Mouse (Mus musculus): ENCODE measurements around the gene Kcnj1. TPM values are rescaled to one million over a fixed set of nuclear protein-coding genes. Genes with fewer than 3 reads are reported as not detected.
A peak's percentile ranks its signal among the peaks of the same experiment; 100 is the strongest.

The Kcnj1 gene
- polyA plus RNA-seq, 2 experiments: not detected

DNA sequence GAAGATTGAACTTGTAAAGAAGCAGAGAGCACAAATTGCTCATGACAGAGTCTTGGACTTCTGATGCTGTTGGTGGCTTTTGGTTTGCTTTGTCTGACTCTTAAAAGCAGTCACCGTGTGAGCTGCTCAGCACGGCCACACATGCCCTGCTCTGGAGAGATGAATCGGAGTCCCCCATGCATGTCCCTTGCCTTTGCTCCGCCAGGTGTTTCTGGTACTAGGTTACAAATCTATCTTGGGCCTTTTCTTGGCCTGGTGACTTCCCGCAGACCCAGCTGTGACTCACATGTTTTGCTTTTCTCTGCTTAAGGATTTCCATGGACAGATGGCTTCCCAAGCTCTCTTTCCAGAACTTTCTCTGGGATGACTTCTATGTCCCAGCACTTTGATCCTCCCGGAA, 1.4 kb downstream of the Kcnj1 start:
- no peaks in the 10 kb centered on the region for H3K4me1 ChIP-seq (replicated peaks; ENCODE audit: control insufficient read depth in 2 of 2, insufficient read depth in 2 of 2, low read length in 1 of 2)

DNA sequence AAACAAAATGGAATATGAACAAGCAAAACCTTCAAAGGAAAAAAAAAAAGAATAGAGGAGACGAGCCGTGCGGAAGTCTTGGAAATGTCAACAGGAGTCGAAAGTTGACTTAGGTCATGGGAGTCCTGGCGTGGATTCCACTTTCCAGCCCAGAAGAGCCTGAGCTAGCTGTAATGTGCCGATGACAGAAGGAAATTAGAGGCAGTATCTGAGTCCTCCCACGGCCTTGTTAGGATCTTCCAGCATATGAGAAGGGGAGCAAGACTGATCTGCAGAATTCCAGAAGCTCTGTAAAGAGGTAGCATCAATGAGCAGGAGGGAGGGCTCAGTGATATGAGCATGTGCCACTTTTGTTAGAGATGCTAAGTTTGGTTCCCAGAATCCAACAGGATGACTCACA, 3.7 kb downstream of the Kcnj1 start:
- H3K36me3 ChIP-seq (replicated peaks; ENCODE audit: control insufficient read depth, insufficient read depth, low read depth): no peaks in the 10 kb centered on the region
- 74% methylated on average over 7 of the region's 7 CpGs for WGBS (ENCODE audit: insufficient replicate concordance)
- DNase-seq (ENCODE audit: low read depth in 3 of 3, low spot score in 3 of 3) (no peak), ATAC-seq (ENCODE audit: insufficient read depth) (no peak)
- no peaks in the 10 kb centered on the region for H3K27me3 ChIP-seq (ENCODE audit: control insufficient read depth, insufficient read depth, low read length)
- H3K4me1 ChIP-seq (replicated peaks; ENCODE audit: control insufficient read depth in 2 of 2, insufficient read depth in 2 of 2, low read length in 1 of 2): no peaks in the 10 kb centered on the region
- H3K4me3 ChIP-seq (ENCODE audit: insufficient read depth in 1 of 2, low read depth in 2 of 2, low read length in 2 of 2): no peak overlapping the region
- no peaks in the 10 kb centered on the region for H3K9me3 ChIP-seq (ENCODE audit: control insufficient read depth, low read length)
- TF ChIP-seq CTCF (IDR thresholded peaks at IDR 0.05; ENCODE audit: low read depth) (no peak), EP300 (IDR thresholded peaks at IDR 0.05; ENCODE audit: low read depth) (no peak)
- no peak overlapping the region for H3K9ac ChIP-seq (replicated peaks)
- H3K27ac ChIP-seq: no peak overlapping the region
- no peak overlapping the region for H3K4me2 ChIP-seq (ENCODE audit: low read depth)

More for the DNA sequence above, 1.4 kb downstream of the Kcnj1 start:
- Histone ChIP-seq H3K27me3 (ENCODE audit: control insufficient read depth, insufficient read depth, low read length) (no peaks in the 10 kb centered on the region), H3K27ac (no peak overlapping the region), H3K36me3 (replicated peaks; ENCODE audit: control insufficient read depth, insufficient read depth, low read depth) (no peaks in the 10 kb centered on the region), H3K4me3 (ENCODE audit: insufficient read depth in 1 of 2, low read depth in 2 of 2, low read length in 2 of 2) (no peak overlapping the region), H3K9me3 (ENCODE audit: control insufficient read depth, low read length) (no peaks in the 10 kb centered on the region), H3K4me2 (ENCODE audit: low read depth) (no peak overlapping the region), H3K9ac (replicated peaks) (no peak overlapping the region)
- 75% methylated on average over 6 of the region's 6 CpGs for WGBS (ENCODE audit: insufficient replicate concordance)
- DNase-seq (ENCODE audit: low read depth in 3 of 3, low spot score in 3 of 3): no peak
- TF ChIP-seq CTCF (IDR thresholded peaks at IDR 0.05; ENCODE audit: low read depth) (no peak), EP300 (IDR thresholded peaks at IDR 0.05; ENCODE audit: low read depth) (no peak)
- no peak for ATAC-seq (ENCODE audit: insufficient read depth)

DNA sequence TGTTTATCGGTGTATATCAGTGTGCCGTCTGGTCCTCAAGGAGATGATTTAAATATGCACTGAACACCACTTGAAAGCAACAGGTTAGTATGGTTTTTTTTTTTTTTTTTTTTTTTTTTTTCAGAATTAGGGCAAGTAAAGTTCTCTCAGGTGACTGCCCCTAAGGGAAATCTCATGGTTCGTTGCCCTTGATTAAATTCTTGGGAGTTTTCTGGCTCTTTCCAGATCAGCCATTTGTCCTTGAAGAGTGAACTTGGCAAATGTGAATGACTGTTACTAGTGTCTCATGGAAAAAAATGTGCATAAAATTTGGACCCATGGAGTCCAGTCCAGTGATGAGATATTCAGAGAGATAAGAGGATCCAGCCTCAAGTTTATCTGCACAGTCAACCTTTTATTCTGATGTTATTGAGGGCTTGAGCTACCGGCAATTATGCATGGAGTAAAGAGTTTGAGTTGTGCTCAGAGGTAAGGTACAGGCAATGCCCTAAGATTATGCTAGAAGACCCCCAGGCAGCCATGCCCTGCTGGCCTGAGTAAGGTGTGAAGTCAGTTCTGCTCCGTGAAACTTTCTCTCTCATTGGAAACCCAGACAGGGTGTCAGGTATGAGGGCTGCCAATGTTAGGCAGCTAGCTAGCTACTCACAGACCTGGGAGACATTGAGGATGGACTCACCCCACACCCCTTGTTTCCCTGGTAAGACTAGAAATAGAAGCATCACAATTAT, 4.7 kb downstream of the Kcnj1 start:
- H3K27ac ChIP-seq: no peak overlapping the region
- H3K4me2 ChIP-seq (ENCODE audit: low read depth): no peak overlapping the region
- no peak for DNase-seq (ENCODE audit: low read depth in 3 of 3, low spot score in 3 of 3)
- WGBS (ENCODE audit: insufficient replicate concordance): 67% methylated on average over 5 of the region's 5 CpGs
- H3K4me3 ChIP-seq (ENCODE audit: insufficient read depth in 1 of 2, low read depth in 2 of 2, low read length in 2 of 2): no peak overlapping the region
- no peak for ATAC-seq (ENCODE audit: insufficient read depth)
- H3K36me3 ChIP-seq (replicated peaks; ENCODE audit: control insufficient read depth, insufficient read depth, low read depth): no peaks in the 10 kb centered on the region
- TF ChIP-seq EP300 (IDR thresholded peaks at IDR 0.05; ENCODE audit: low read depth) (no peak), CTCF (IDR thresholded peaks at IDR 0.05; ENCODE audit: low read depth) (no peak)
- H3K4me1 ChIP-seq (replicated peaks; ENCODE audit: control insufficient read depth in 2 of 2, insufficient read depth in 2 of 2, low read length in 1 of 2): no peaks in the 10 kb centered on the region
- no peak overlapping the region for H3K9ac ChIP-seq (replicated peaks)
- no peaks in the 10 kb centered on the region for H3K9me3 ChIP-seq (ENCODE audit: control insufficient read depth, low read length)
- no peaks in the 10 kb centered on the region for H3K27me3 ChIP-seq (ENCODE audit: control insufficient read depth, insufficient read depth, low read length)

DNA sequence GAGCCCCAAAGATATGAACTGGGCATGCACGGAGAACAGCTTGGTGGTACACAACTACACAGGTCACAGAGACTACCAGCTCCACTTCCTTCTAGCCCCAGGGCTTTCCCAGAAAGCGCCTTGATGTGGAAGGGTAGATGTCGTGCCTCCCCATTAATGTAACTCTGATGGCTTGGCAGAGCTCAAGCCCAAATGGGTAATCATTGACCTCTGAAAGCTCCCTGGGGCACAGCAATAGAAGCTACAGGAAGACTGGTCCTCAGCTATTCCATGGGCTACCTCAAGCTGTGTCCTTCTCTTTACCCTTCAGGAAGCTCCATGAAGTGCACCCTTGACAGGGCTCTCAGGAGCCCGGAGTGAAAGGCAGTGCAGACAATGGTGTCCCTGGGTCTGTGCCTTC, 12.6 kb downstream of the Kcnj1 start:
- TF ChIP-seq CTCF (IDR thresholded peaks at IDR 0.05; ENCODE audit: low read depth) (no peak), EP300 (IDR thresholded peaks at IDR 0.05; ENCODE audit: low read depth) (no peak)
- 64% methylated on average over 4 of the region's 4 CpGs for WGBS (ENCODE audit: insufficient replicate concordance)
- H3K9me3 ChIP-seq (ENCODE audit: control insufficient read depth, low read length): no peaks in the 10 kb centered on the region

DNA sequence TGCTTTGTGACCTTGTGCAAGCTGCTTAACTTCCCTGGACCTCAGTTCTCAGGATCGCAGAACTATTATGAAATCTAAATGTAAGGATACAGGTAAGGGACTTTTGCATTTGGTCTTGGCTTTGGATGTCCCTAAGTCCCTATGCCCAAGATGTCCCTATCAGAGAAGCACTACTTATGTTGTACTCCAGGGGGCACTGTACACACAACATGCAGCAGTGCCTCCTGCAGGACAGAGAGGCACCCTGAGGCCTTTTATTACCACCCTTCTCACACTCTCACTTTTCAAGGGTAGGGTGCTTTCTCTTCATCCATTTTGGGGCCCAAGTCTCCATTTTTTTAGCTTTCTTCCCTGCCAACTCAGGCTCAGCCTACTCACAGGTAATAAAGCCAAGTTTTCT, 15.8 kb downstream of the Kcnj1 start:
- ATAC-seq (ENCODE audit: insufficient read depth): no peak
- H3K9me3 ChIP-seq (ENCODE audit: control insufficient read depth, low read length): no peaks in the 10 kb centered on the region
- TF ChIP-seq EP300 (IDR thresholded peaks at IDR 0.05; ENCODE audit: low read depth) (no peak), CTCF (IDR thresholded peaks at IDR 0.05; ENCODE audit: low read depth) (peak; percentile 81)
- 77% methylated on average over 1 of the region's 1 CpGs for WGBS (ENCODE audit: insufficient replicate concordance)
- DNase-seq (ENCODE audit: low read depth in 3 of 3, low spot score in 3 of 3): peak in 1 of 3 experiments; percentile 7
- H3K9ac ChIP-seq (replicated peaks): no peak overlapping the region
- no peaks in the 10 kb centered on the region for H3K27me3 ChIP-seq (ENCODE audit: control insufficient read depth, insufficient read depth, low read length)
- no peaks in the 10 kb centered on the region for H3K36me3 ChIP-seq (replicated peaks; ENCODE audit: control insufficient read depth, insufficient read depth, low read depth)
- no peaks in the 10 kb centered on the region for H3K4me1 ChIP-seq (replicated peaks; ENCODE audit: control insufficient read depth in 2 of 2, insufficient read depth in 2 of 2, low read length in 1 of 2)
- H3K4me2 ChIP-seq (ENCODE audit: low read depth): no peak overlapping the region
- H3K4me3 ChIP-seq (ENCODE audit: insufficient read depth in 1 of 2, low read depth in 2 of 2, low read length in 2 of 2): no peak overlapping the region
- no peak overlapping the region for H3K27ac ChIP-seq

More for the DNA sequence above, 12.6 kb downstream of the Kcnj1 start:
- H3K4me1 ChIP-seq (replicated peaks; ENCODE audit: control insufficient read depth in 2 of 2, insufficient read depth in 2 of 2, low read length in 1 of 2): no peaks in the 10 kb centered on the region
- DNase-seq (ENCODE audit: low read depth in 3 of 3, low spot score in 3 of 3) (no peak), ATAC-seq (ENCODE audit: insufficient read depth) (no peak)
- H3K4me3 ChIP-seq (ENCODE audit: insufficient read depth in 1 of 2, low read depth in 2 of 2, low read length in 2 of 2): no peak overlapping the region
- no peak overlapping the region for H3K9ac ChIP-seq (replicated peaks)
- no peak overlapping the region for H3K4me2 ChIP-seq (ENCODE audit: low read depth)
- no peaks in the 10 kb centered on the region for H3K27me3 ChIP-seq (ENCODE audit: control insufficient read depth, insufficient read depth, low read length)
- no peak overlapping the region for H3K27ac ChIP-seq
- H3K36me3 ChIP-seq (replicated peaks; ENCODE audit: control insufficient read depth, insufficient read depth, low read depth): no peaks in the 10 kb centered on the region

Measured in liver, embryonic 14.5 days (tissue).